Mouse (Mus musculus): ENCODE measurements around the gene Nanos1.

- TF ChIP-seq POLR2A (IDR thresholded peaks at IDR 0.05; ENCODE audit: low read depth, low read length), result no peak
- TF ChIP-seq CTCF (IDR thresholded peaks at IDR 0.05; ENCODE audit: extremely low read depth, insufficient read depth, insufficient read length, insufficient replicate concordance), result no peak
Observed at GRCm38 (mm10) chr19:60758896-60759835, 3.4 kb downstream of the Nanos1 start.

Data from spleen, adult 2 months (tissue).